Mouse (Mus musculus): ENCODE data around the gene 1700003F12Rik. TPM values are rescaled to one million over a fixed set of nuclear protein-coding genes. Genes with fewer than 3 reads are reported as not detected.

The 1700003F12Rik gene
- polyA plus RNA-seq, 2 experiments, result 0.48 to 1.4 TPM

DNA sequence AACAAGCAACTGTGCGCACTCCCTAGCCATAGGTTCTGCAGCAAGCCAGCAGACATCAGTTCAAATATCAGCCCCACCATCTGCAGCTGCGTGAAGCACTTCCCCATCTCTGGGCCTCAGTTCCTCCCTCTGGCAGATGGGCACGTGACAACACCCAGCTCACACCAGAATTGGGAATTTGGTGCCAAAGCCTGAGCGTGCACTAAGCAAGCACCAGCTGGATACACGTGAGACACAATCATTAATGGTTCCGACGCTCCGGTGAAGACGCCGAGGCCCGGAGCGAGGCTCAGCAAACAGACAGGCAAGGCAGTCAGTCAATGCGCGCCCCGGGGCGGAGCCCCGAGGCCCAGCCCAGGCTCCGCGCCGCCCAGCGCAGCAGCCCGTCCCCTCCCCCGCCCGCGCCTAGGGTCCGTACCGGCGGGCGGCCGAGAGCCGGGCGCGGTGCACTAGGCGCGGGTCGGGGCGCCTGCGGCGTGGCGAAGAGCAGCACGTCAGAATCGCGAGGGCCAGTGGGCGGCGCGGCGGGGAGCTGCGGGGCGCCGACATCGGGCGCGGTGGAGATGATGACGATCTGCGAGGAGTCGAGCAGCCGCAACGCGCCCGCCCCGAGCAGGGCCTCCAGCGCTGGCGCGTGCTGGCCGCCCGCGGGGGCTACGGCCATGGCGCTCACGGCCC lies 22.3 kb downstream of the 1700003F12Rik start:
- H3K27me3 ChIP-seq (ENCODE audit: control insufficient read depth, insufficient read depth, low read length), result no peaks in the 10 kb centered on the region
- H3K9me3 ChIP-seq (ENCODE audit: control insufficient read depth, low read length), result no peaks in the 10 kb centered on the region
- peak; percentile 62 for ATAC-seq (ENCODE audit: low FRiP score, low read depth)
- peak overlapping the region; percentile 81 for H3K4me3 ChIP-seq (replicated peaks; ENCODE audit: low read length)
- peak; percentile 70 for DNase-seq (ENCODE audit: low spot score)
- H3K4me1 ChIP-seq (ENCODE audit: control insufficient read depth, insufficient read depth, low read length), result peaks cover 33% of the 10 kb centered on the region
- no peak for TF ChIP-seq POLR2A (IDR thresholded peaks at IDR 0.05; ENCODE audit: borderline replicate concordance, extremely low read depth, insufficient read depth, insufficient read length)
- 0 out of 2 replicates have a peak, but pooled peaks cover 3% of the 10 kb centered on the region for H3K36me3 ChIP-seq (ENCODE audit: control insufficient read depth, insufficient read depth, low read length)
- 2% methylated on average over 31 of the region's 70 CpGs for WGBS
- peak overlapping the region; percentile 86 for H3K27ac ChIP-seq (replicated peaks; ENCODE audit: low read depth, low read length)
- H3K4me2 ChIP-seq (replicated peaks; ENCODE audit: low read depth, low read length, severe bottlenecking), result peak overlapping the region; percentile 76
- H3K9ac ChIP-seq (ENCODE audit: low read depth, low read length, severe bottlenecking), result peak overlapping the region; percentile 82

DNA sequence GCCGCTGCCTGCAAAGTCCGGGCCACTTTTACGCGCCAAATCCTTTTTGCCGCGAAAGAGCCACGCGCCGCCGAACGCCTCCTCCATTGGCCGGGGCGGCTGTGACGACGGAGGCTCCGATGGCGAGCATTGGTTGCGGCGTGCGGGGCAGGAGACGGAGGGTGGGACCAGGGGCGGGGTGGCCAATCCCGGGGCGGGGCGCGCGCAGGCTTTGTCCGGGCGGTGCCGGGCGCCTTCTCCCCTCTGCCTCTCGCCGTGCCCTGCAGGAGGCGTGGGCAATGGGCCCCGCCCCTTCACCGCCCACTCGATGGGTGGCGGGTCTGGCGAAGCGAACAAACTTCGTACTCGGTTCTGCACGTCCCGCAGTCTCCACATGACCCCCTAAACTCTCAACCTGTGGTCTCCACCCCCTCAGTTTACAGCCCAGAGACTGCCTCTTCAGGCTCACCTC lies 23.0 kb downstream of the 1700003F12Rik start, which contains the start of gene E2f1:
E2f1 (minus strand) TSS at position 57 of the 451 bp plus-strand sequence.
- TF ChIP-seq POLR2A (IDR thresholded peaks at IDR 0.05; ENCODE audit: borderline replicate concordance, extremely low read depth, insufficient read depth, insufficient read length), result 0 out of 2 replicates have a peak, but pooled peaks have one; percentile 24
- Histone ChIP-seq H3K27me3 (ENCODE audit: control insufficient read depth, insufficient read depth, low read length) (no peaks in the 10 kb centered on the region), H3K9me3 (ENCODE audit: control insufficient read depth, low read length) (no peaks in the 10 kb centered on the region), H3K27ac (replicated peaks; ENCODE audit: low read depth, low read length) (peak within 1 kb of the TSS; percentile 86), H3K4me2 (replicated peaks; ENCODE audit: low read depth, low read length, severe bottlenecking) (peak within 1 kb of the TSS; percentile 76), H3K9ac (ENCODE audit: low read depth, low read length, severe bottlenecking) (peak within 1 kb of the TSS; percentile 82), H3K36me3 (ENCODE audit: control insufficient read depth, insufficient read depth, low read length) (no peaks in the 10 kb centered on the region), H3K4me3 (replicated peaks; ENCODE audit: low read length) (peak within 1 kb of the TSS; percentile 81), H3K4me1 (ENCODE audit: control insufficient read depth, insufficient read depth, low read length) (peaks cover 33% of the 10 kb centered on the region)
- DNase-seq (ENCODE audit: low spot score) (peak; percentile 97), ATAC-seq (ENCODE audit: low FRiP score, low read depth) (peak; percentile 95)
- WGBS, result 1% methylated on average over 28 of the region's 44 CpGs

DNA sequence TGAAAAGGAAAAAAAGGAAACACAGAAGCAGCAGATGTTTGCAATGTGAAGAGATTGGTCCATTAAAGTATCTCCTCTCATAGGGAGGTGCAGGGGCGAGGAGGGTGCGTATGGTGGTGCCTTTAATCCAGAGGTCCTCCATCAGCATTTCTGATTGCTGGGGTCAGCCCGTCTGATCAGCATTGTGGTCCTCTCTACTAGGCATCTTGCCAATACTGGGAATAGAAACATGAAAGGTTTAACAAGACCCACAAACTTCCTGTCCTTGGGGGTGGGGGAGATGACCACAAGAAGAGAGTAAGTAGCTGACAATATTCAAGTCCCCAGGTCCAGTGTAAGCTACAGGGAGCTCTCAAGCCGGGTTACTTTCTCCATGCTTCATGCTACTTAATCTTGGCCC lies 23.8 kb downstream of the 1700003F12Rik start:
- Histone ChIP-seq H3K4me1 (ENCODE audit: control insufficient read depth, insufficient read depth, low read length) (peaks cover 32% of the 10 kb centered on the region), H3K9ac (ENCODE audit: low read depth, low read length, severe bottlenecking) (no peak overlapping the region), H3K27me3 (ENCODE audit: control insufficient read depth, insufficient read depth, low read length) (no peaks in the 10 kb centered on the region), H3K4me2 (replicated peaks; ENCODE audit: low read depth, low read length, severe bottlenecking) (peak overlapping the region; percentile 56; the same call in 1 of the 2 replicates), H3K36me3 (ENCODE audit: control insufficient read depth, insufficient read depth, low read length) (no peaks in the 10 kb centered on the region), H3K9me3 (ENCODE audit: control insufficient read depth, low read length) (no peaks in the 10 kb centered on the region), H3K27ac (replicated peaks; ENCODE audit: low read depth, low read length) (no peak overlapping the region), H3K4me3 (replicated peaks; ENCODE audit: low read length) (no peak overlapping the region)
- 73% methylated on average over 4 of the region's 4 CpGs for WGBS
- no peak for ATAC-seq (ENCODE audit: low FRiP score, low read depth)
- no peak for DNase-seq (ENCODE audit: low spot score)
- no peak for TF ChIP-seq POLR2A (IDR thresholded peaks at IDR 0.05; ENCODE audit: borderline replicate concordance, extremely low read depth, insufficient read depth, insufficient read length)

DNA sequence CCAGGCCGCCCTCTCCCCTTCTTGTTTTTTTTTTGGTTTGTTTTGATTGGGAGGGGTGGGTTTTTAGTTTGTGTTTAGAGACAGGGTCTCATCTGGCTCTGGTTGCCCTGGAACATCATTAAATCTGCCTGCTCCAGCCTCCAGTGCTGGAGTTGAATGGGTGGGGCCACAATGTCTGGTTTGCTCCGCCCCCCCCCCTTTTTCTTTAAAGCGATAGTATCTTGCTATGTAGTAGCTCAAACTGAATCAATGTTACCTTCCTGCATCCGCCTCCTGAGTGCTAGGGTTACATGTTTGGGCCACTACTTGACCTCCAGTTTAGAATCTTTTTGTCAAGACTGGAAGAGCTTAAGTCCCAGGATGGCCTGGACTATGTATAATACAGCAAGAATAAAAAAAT lies 24.4 kb downstream of the 1700003F12Rik start:
- TF ChIP-seq POLR2A (IDR thresholded peaks at IDR 0.05; ENCODE audit: borderline replicate concordance, extremely low read depth, insufficient read depth, insufficient read length), result no peak
- DNase-seq (ENCODE audit: low spot score) (no peak), ATAC-seq (ENCODE audit: low FRiP score, low read depth) (no peak)
- Histone ChIP-seq H3K27me3 (ENCODE audit: control insufficient read depth, insufficient read depth, low read length) (no peaks in the 10 kb centered on the region), H3K4me1 (ENCODE audit: control insufficient read depth, insufficient read depth, low read length) (peaks cover 30% of the 10 kb centered on the region), H3K9me3 (ENCODE audit: control insufficient read depth, low read length) (no peaks in the 10 kb centered on the region), H3K4me2 (replicated peaks; ENCODE audit: low read depth, low read length, severe bottlenecking) (no peak overlapping the region), H3K36me3 (ENCODE audit: control insufficient read depth, insufficient read depth, low read length) (no peaks in the 10 kb centered on the region), H3K9ac (ENCODE audit: low read depth, low read length, severe bottlenecking) (no peak overlapping the region), H3K27ac (replicated peaks; ENCODE audit: low read depth, low read length) (no peak overlapping the region), H3K4me3 (replicated peaks; ENCODE audit: low read length) (no peak overlapping the region)
- 78% methylated on average over 4 of the region's 4 CpGs for WGBS

DNA sequence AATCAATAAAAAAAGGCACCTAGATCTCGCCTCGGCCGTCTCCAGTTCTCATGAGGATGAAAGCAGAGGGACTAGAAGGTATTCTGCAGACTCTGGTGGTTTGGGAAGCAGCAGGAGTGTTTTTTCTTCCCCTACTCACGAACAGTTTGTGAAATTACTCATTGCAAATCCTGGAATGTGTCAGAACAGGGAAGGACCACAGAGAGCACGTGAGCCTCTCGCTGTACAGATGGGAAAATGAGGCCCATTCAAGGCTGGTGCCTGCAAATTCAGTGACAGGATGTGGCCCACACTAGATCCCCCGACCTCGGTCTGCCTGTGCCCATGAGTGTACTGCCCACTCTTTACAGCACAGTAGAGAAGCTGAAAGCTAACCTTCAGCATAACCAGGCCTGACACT lies 25.1 kb downstream of the 1700003F12Rik start:
- Histone ChIP-seq H3K9ac (ENCODE audit: low read depth, low read length, severe bottlenecking) (no peak overlapping the region), H3K4me2 (replicated peaks; ENCODE audit: low read depth, low read length, severe bottlenecking) (no peak overlapping the region), H3K36me3 (ENCODE audit: control insufficient read depth, insufficient read depth, low read length) (no peaks in the 10 kb centered on the region), H3K27ac (replicated peaks; ENCODE audit: low read depth, low read length) (peak overlapping the region; percentile 67), H3K9me3 (ENCODE audit: control insufficient read depth, low read length) (no peaks in the 10 kb centered on the region), H3K4me3 (replicated peaks; ENCODE audit: low read length) (no peak overlapping the region), H3K4me1 (ENCODE audit: control insufficient read depth, insufficient read depth, low read length) (peaks cover 23% of the 10 kb centered on the region), H3K27me3 (ENCODE audit: control insufficient read depth, insufficient read depth, low read length) (no peaks in the 10 kb centered on the region)
- ATAC-seq (ENCODE audit: low FRiP score, low read depth) (no peak), DNase-seq (ENCODE audit: low spot score) (peak; percentile 28)
- TF ChIP-seq POLR2A (IDR thresholded peaks at IDR 0.05; ENCODE audit: borderline replicate concordance, extremely low read depth, insufficient read depth, insufficient read length), result no peak
- WGBS, result 60% methylated on average over 8 of the region's 8 CpGs

Data from limb, embryonic 14.5 days (tissue).